ENCODE assay signal across 8 mouse cellular contexts in the genomic region with DNA sequence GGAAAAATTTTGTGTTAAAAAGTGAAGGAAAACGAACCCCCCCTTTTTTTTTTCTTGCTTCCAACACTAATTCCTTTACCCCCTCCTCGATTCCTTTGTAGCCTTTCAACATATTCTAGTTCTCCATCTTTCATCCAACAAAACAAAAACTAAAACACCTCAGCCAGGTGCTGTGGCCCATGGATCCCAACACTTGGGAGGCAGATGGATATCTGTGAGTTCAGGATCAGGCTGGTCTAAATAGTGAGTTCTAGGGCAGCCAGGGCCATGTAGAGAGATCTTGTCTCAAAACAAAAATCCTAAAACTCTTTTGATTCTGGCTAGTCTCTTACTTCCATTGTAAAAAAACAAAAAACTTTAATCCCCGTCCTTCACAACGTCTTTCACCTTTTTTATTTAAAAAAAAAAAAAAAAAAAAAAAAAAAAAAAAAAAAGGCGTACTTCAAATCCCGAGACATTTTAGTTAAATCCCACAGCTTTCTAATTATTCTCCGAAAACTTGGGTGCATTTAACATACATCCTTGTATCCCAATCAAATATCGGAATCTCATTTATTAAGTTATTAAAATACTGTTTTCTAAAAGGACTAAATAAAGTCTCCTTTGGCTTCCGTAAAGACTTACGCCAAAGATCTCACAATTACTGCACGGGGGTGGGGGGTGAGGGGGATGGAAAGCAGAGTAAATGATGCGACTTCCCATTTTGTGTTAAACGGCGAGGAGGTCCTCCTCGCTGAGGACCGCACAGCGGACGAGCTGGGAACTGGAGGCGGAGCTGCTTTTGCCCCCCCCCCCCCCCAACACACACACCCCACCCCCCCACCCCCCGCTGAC. TPM values are rescaled to one million over a fixed set of nuclear protein-coding genes. Genes with fewer than 3 reads are reported as not detected.
DNase-seq lines count a peak whose midpoint lies in the region; ATAC-seq lines count a peak whose summit lies in the region.

No protein-coding gene starts in this region.

- H3K4me1 ChIP-seq in kidney, embryonic 16.5 days (ENCODE audit: insufficient read depth, low read length), result peaks cover 29% of the 10 kb centered on the region
- H3K4me1 ChIP-seq in hindbrain, embryonic 12.5 days, result peaks cover 28% of the 10 kb centered on the region
- peaks cover 35% of the 10 kb centered on the region for H3K4me1 ChIP-seq in midbrain, embryonic 12.5 days

- peaks cover 29% of the 10 kb centered on the region for H3K36me3 ChIP-seq in kidney, embryonic 16.5 days (ENCODE audit: insufficient read depth, low read length)
- H3K36me3 ChIP-seq in hindbrain, embryonic 12.5 days, result peaks cover 31% of the 10 kb centered on the region
- H3K36me3 ChIP-seq in midbrain, embryonic 12.5 days, result peaks cover 32% of the 10 kb centered on the region

- H3K9me3 ChIP-seq in kidney, embryonic 16.5 days (ENCODE audit: low read length), result no peaks in the 10 kb centered on the region
- no peaks in the 10 kb centered on the region for H3K9me3 ChIP-seq in hindbrain, embryonic 12.5 days (replicated peaks)
- H3K9me3 ChIP-seq in midbrain, embryonic 12.5 days, result no peaks in the 10 kb centered on the region

- no peak for DNase-seq in kidney, postnatal 4 days
- peak; percentile 56 for DNase-seq in brain, embryonic 18.5 days (ENCODE audit: low read depth, low spot score)
- DNase-seq in gastrocnemius, postnatal 14 days, result no peak
- DNase-seq in ovary, postnatal 36 days (ENCODE audit: low spot score), result no peak
- no peak for DNase-seq in thymus, adult 18-20 months

- peak overlapping the region; percentile 54 for H3K9ac ChIP-seq in kidney, embryonic 16.5 days (replicated peaks; ENCODE audit: low read length)
- peak overlapping the region; percentile 45; the same call in 1 of the 2 replicates for H3K9ac ChIP-seq in hindbrain, embryonic 12.5 days
- no peak overlapping the region for H3K9ac ChIP-seq in midbrain, embryonic 12.5 days (replicated peaks)

- 11% methylated on average over 19 of the region's 20 CpGs for WGBS in kidney, embryonic 16.5 days
- 10% methylated on average over 19 of the region's 20 CpGs for WGBS in hindbrain, embryonic 12.5 days
- 10% methylated on average over 19 of the region's 20 CpGs for WGBS in midbrain, embryonic 12.5 days

- no peak overlapping the region for H3K27ac ChIP-seq in kidney, embryonic 16.5 days (ENCODE audit: low read length)
- H3K27ac ChIP-seq in hindbrain, embryonic 12.5 days, result peak overlapping the region; percentile 60; the same call in 1 of the 2 replicates
- peak overlapping the region; percentile 54; the same call in 1 of the 2 replicates for H3K27ac ChIP-seq in midbrain, embryonic 12.5 days (replicated peaks)

- intact Hi-C loops in gastrocnemius, postnatal 14 days (cut with DNase I; ENCODE audit: low total_unique reads), result no loop called here

- H3K4me2 ChIP-seq in kidney, embryonic 16.5 days (replicated peaks; ENCODE audit: low read depth, low read length), result peak overlapping the region; percentile 50
- peak overlapping the region; percentile 80 for H3K4me2 ChIP-seq in hindbrain, embryonic 12.5 days (replicated peaks)
- H3K4me2 ChIP-seq in midbrain, embryonic 12.5 days (replicated peaks), result peak overlapping the region; percentile 41

- ATAC-seq in kidney, embryonic 16.5 days (ENCODE audit: low FRiP score, low TSS enrichment), result no peak
- ATAC-seq in hindbrain, embryonic 12.5 days (ENCODE audit: low FRiP score), result no peak
- ATAC-seq in midbrain, embryonic 12.5 days (ENCODE audit: low FRiP score, low read depth), result no peak

- H3K27me3 ChIP-seq in kidney, embryonic 16.5 days (ENCODE audit: insufficient read depth, low read length), result no peaks in the 10 kb centered on the region
- no peaks in the 10 kb centered on the region for H3K27me3 ChIP-seq in hindbrain, embryonic 12.5 days
- H3K27me3 ChIP-seq in midbrain, embryonic 12.5 days, result no peaks in the 10 kb centered on the region

- H3K4me3 ChIP-seq in kidney, embryonic 16.5 days (ENCODE audit: low read length), result peak overlapping the region; percentile 94
- peak overlapping the region; percentile 92 for H3K4me3 ChIP-seq in hindbrain, embryonic 12.5 days
- H3K4me3 ChIP-seq in midbrain, embryonic 12.5 days, result peak overlapping the region; percentile 93

RNA-seq across cellular contexts. Expression of gene Dnttip2, which starts 0.6 kb away (rescaled TPM):
- 68.1 and 70.4 TPM in 2 replicates for polyA plus RNA-seq in kidney, embryonic 16.5 days (2015; fragmentation: Nextera tagmentation; extraction: Ambion mirVana)
- 70.1 and 75.0 TPM in 2 replicates for polyA plus RNA-seq in hindbrain, embryonic 12.5 days (2016; fragmentation: Nextera tagmentation; extraction: Ambion mirVana)
- 79.4 and 83.9 TPM in 2 replicates for polyA plus RNA-seq in midbrain, embryonic 12.5 days (2016; fragmentation: Nextera tagmentation; extraction: Ambion mirVana)
- total RNA-seq in gastrocnemius, postnatal 14 days (2021), result 10 to 100 TPM; 18.4 to 19.7 TPM

RNA-seq across cellular contexts. Expression of gene Bcar3, which starts 20.3 kb away (rescaled TPM):
- 15.9 and 16.1 TPM in 2 replicates for polyA plus RNA-seq in kidney, embryonic 16.5 days (2015; fragmentation: Nextera tagmentation; extraction: Ambion mirVana)
- 8.1 and 8.8 TPM in 2 replicates for polyA plus RNA-seq in hindbrain, embryonic 12.5 days (2016; fragmentation: Nextera tagmentation; extraction: Ambion mirVana)
- 14.6 and 14.7 TPM in 2 replicates for polyA plus RNA-seq in midbrain, embryonic 12.5 days (2016; fragmentation: Nextera tagmentation; extraction: Ambion mirVana)
- 1 to 10 TPM; 8.3 to 9.5 TPM for total RNA-seq in gastrocnemius, postnatal 14 days (2021)

RNA-seq across cellular contexts. Expression of gene Gclm, which starts 28.3 kb away (rescaled TPM):
- 98.6 and 116 TPM in 2 replicates for polyA plus RNA-seq in kidney, embryonic 16.5 days (2015; fragmentation: Nextera tagmentation; extraction: Ambion mirVana)
- polyA plus RNA-seq in hindbrain, embryonic 12.5 days (2016; fragmentation: Nextera tagmentation; extraction: Ambion mirVana), result 72.4 and 72.9 TPM in 2 replicates
- polyA plus RNA-seq in midbrain, embryonic 12.5 days (2016; fragmentation: Nextera tagmentation; extraction: Ambion mirVana), result 57.5 and 58.3 TPM in 2 replicates
- 10 to 100 TPM; 22.7 to 28.7 TPM for total RNA-seq in gastrocnemius, postnatal 14 days (2021)
